Mouse (Mus musculus) MEL (cell line): ENCODE measurements at regions not wholly inside any gene's neighbourhood (a gene's known extent, or its start where the extent isn't known, plus 50 kb on each side); places are given as distances from the start of the nearest gene placed in this dataset.

ENCODE experiments used
- DNase-seq: peaks from one replicate; pipeline ENCODE4 v3.0.0; 2011; ENCODE audit warnings: low read depth, low spot score
- H3K27ac ChIP-seq: 2 replicates; pipeline ENCODE4 v1.5.1; 2012; ENCODE audit warnings: low read depth, mild to moderate bottlenecking, control low read depth, low read length, moderate library complexity; ENCODE audit not compliant: control insufficient read depth
- H3K27me3 ChIP-seq, 2 experiments: fragments of 150-350 bp in 1 of 2; sonication (generic) in 1 of 2; 2 replicates each; pipeline ENCODE4 v1.6.1; 2012; ENCODE audit warnings: low read length in 2 of 2, mild to moderate bottlenecking in 2 of 2, improper control_type of control experiment in 1 of 2, moderate library complexity in 1 of 2; ENCODE audit not compliant: insufficient read depth in 2 of 2, control insufficient read depth in 1 of 2
- H3K36me3 ChIP-seq, 2 experiments: 2 replicates each; pipeline ENCODE4 v1.6.1; 2012 to 2014; ENCODE audit warnings: low read length in 2 of 2, improper control_type of control experiment in 1 of 2, inconsistent platforms in 1 of 2, mild to moderate bottlenecking in 1 of 2; ENCODE audit not compliant: insufficient read depth in 2 of 2, control insufficient read depth in 1 of 2
- H3K4me1 ChIP-seq, 2 experiments: fragments of 150-350 bp in 1 of 2; sonication (generic) in 1 of 2; 2 replicates each; pipeline ENCODE4 v1.6.1; 2012; ENCODE audit warnings: low read length in 2 of 2, improper control_type of control experiment in 1 of 2, mild to moderate bottlenecking in 1 of 2; ENCODE audit not compliant: insufficient read depth in 2 of 2, control insufficient read depth in 1 of 2
- H3K4me3 ChIP-seq, 2 experiments: fragments of 150-350 bp in 1 of 2; sonication (generic) in 1 of 2; 2 replicates each; pipeline ENCODE4 v1.5.1; 2012; ENCODE audit warnings: low read depth in 2 of 2, low read length in 2 of 2, mild to moderate bottlenecking in 2 of 2, moderate library complexity in 2 of 2, control low read depth in 1 of 2, improper control_type of control experiment in 1 of 2; ENCODE audit not compliant: control insufficient read depth in 1 of 2, insufficient read depth in 1 of 2
- H3K79me2 ChIP-seq: 2 replicates; pipeline ENCODE4 v1.6.1; 2012; ENCODE audit warnings: mild to moderate bottlenecking, low read length, moderate library complexity; ENCODE audit not compliant: control insufficient read depth, poor library complexity, insufficient read depth
- H3K9ac ChIP-seq: 2 replicates; pipeline ENCODE4 v1.6.1; 2012; ENCODE audit warnings: low read depth, mild to moderate bottlenecking, control low read depth, low read length, moderate library complexity; ENCODE audit not compliant: control insufficient read depth, poor library complexity, severe bottlenecking
- H3K9me3 ChIP-seq: fragments of 150-350 bp; sonication (generic); replicated peaks from 2 replicates; pipeline ENCODE4 v1.6.1; 2012; ENCODE audit warnings: mild to moderate bottlenecking, low read length, improper control_type of control experiment, moderate library complexity; ENCODE audit not compliant: insufficient read depth
- BHLHE40 ChIP-seq: IDR thresholded peaks from 2 replicates; pipeline ENCODE4 v1.6.1; 2012; ENCODE audit warnings: low read depth, mild to moderate bottlenecking, inconsistent platforms, low read length, improper control_type of control experiment, borderline replicate concordance
- CHD2 ChIP-seq: IDR thresholded peaks from 2 replicates; pipeline ENCODE4 v1.6.1; 2011; ENCODE audit warnings: low read length, improper control_type of control experiment
- E2F4 ChIP-seq: IDR thresholded peaks from 2 replicates; pipeline ENCODE4 v1.6.1; 2011; ENCODE audit warnings: low read depth, low read length, improper control_type of control experiment, borderline replicate concordance
- ETS1 ChIP-seq: IDR thresholded peaks from 2 replicates; pipeline ENCODE4 v1.6.1; 2012; ENCODE audit warnings: low read depth, mild to moderate bottlenecking, inconsistent platforms, low read length, improper control_type of control experiment, moderate library complexity
- GABPA ChIP-seq: IDR thresholded peaks from 2 replicates; pipeline ENCODE4 v1.6.1; 2012; ENCODE audit warnings: low read depth, mild to moderate bottlenecking, inconsistent platforms, low read length, improper control_type of control experiment, moderate library complexity
- GATA1 ChIP-seq: IDR thresholded peaks from 2 replicates; pipeline ENCODE4 v1.6.1; 2011; ENCODE audit warnings: low read depth, low read length, improper control_type of control experiment
- HCFC1 ChIP-seq: IDR thresholded peaks from 2 replicates; pipeline ENCODE4 v1.6.1; 2012; ENCODE audit warnings: low read depth, mild to moderate bottlenecking, inconsistent platforms, low read length, improper control_type of control experiment, moderate library complexity
- MAX ChIP-seq: IDR thresholded peaks from 2 replicates; pipeline ENCODE4 v1.6.1; 2011; ENCODE audit warnings: low read length, improper control_type of control experiment
- MAZ ChIP-seq: IDR thresholded peaks from 2 replicates; pipeline ENCODE4 v1.6.1; 2012; ENCODE audit warnings: low read depth, mild to moderate bottlenecking, inconsistent platforms, low read length, improper control_type of control experiment
- MYC ChIP-seq: IDR thresholded peaks from 2 replicates; pipeline ENCODE4 v1.6.1; 2011; ENCODE audit warnings: low read depth, mild to moderate bottlenecking, low read length, improper control_type of control experiment, moderate library complexity
- NELFE ChIP-seq: IDR thresholded peaks from 2 replicates; pipeline ENCODE4 v1.6.1; 2011; ENCODE audit warnings: low read depth, low read length, improper control_type of control experiment
- POLR2AphosphoS5 ChIP-seq: IDR thresholded peaks from 2 replicates; pipeline ENCODE4 v1.6.1; 2012; ENCODE audit warnings: low read depth, borderline replicate concordance, mild to moderate bottlenecking, inconsistent platforms, low read length, moderate library complexity, mixed read lengths
- RAD21 ChIP-seq: IDR thresholded peaks from 2 replicates; pipeline ENCODE4 v1.6.1; 2011; ENCODE audit warnings: mild to moderate bottlenecking, low read depth, low read length, improper control_type of control experiment
- TAL1 ChIP-seq: IDR thresholded peaks from 2 replicates; pipeline ENCODE4 v1.6.1; 2012; ENCODE audit warnings: mild to moderate bottlenecking, inconsistent platforms, low read length, moderate library complexity, mixed read lengths
- TBP ChIP-seq: IDR thresholded peaks from 2 replicates; pipeline ENCODE4 v1.8.0; 2011; ENCODE audit warnings: low read depth, low read length, improper control_type of control experiment
- TCF12 ChIP-seq: IDR thresholded peaks from 2 replicates; pipeline ENCODE4 v1.6.1; 2014; ENCODE audit warnings: low read depth, mild to moderate bottlenecking, inconsistent platforms, low read length, improper control_type of control experiment, moderate library complexity
- USF1 ChIP-seq: IDR thresholded peaks from 2 replicates; pipeline ENCODE4 v1.6.1; 2014; ENCODE audit warnings: low read depth, mild to moderate bottlenecking, inconsistent platforms, low read length, improper control_type of control experiment, moderate library complexity
- USF2 ChIP-seq, 2 experiments: IDR thresholded peaks; 2 replicates each; pipeline ENCODE4 v1.6.1; 2011 to 2012; ENCODE audit warnings: improper control_type of control experiment in 2 of 2, low read length in 2 of 2, borderline replicate concordance in 1 of 2, inconsistent platforms in 1 of 2, low read depth in 1 of 2, mild to moderate bottlenecking in 1 of 2; ENCODE audit not compliant: insufficient read depth in 1 of 2
- ZC3H11A ChIP-seq: IDR thresholded peaks from 2 replicates; pipeline ENCODE4 v1.6.1; 2012; ENCODE audit warnings: low read depth, mild to moderate bottlenecking, inconsistent platforms, low read length, improper control_type of control experiment
- ZMIZ1 ChIP-seq: IDR thresholded peaks from 2 replicates; pipeline ENCODE4 v1.6.1; 2012; ENCODE audit warnings: low read depth, mild to moderate bottlenecking, inconsistent platforms, low read length, improper control_type of control experiment, moderate library complexity

GRCm38 (mm10) chr3:38652985-38653685, 168.5 kb upstream of the Ankrd50 start:
- H3K4me1 ChIP-seq: no peaks in the 10 kb centered on the region
- no peak overlapping the region for H3K9ac ChIP-seq
- TF ChIP-seq USF2 (IDR thresholded peaks at IDR 0.05; ENCODE audit: borderline replicate concordance in 1 of 2, insufficient read depth in 1 of 2, low read depth in 1 of 2, low read length in 2 of 2): no peak
- TF ChIP-seq USF1: no peak
- TF ChIP-seq HCFC1: no peak
- no peak for TF ChIP-seq TAL1
- TF ChIP-seq GATA1: no peak
- no peak for TF ChIP-seq MYC
- TF ChIP-seq ZMIZ1: no peak
- TF ChIP-seq ZC3H11A: no peak
- TF ChIP-seq GABPA: no peak
- TF ChIP-seq ETS1: no peak
- no peaks in the 10 kb centered on the region for H3K79me2 ChIP-seq
- no peaks in the 10 kb centered on the region for H3K27me3 ChIP-seq
- no peak for DNase-seq
- no peaks in the 10 kb centered on the region for H3K9me3 ChIP-seq
- H3K27ac ChIP-seq: no peak overlapping the region
- no peaks in the 10 kb centered on the region for H3K36me3 ChIP-seq
- no peak overlapping the region for H3K4me3 ChIP-seq

- Histone ChIP-seq H3K36me3 (no peaks in the 10 kb centered on the region), H3K4me3 (no peak overlapping the region), H3K9me3 (no peaks in the 10 kb centered on the region), H3K27ac (no peak overlapping the region), H3K27me3 (no peaks in the 10 kb centered on the region), H3K4me1 (no peaks in the 10 kb centered on the region), H3K9ac (no peak overlapping the region), H3K79me2 (no peaks in the 10 kb centered on the region)
- DNase-seq: no peak
- TF ChIP-seq MYC: no peak
- TF ChIP-seq NELFE: no peak
- TF ChIP-seq ZMIZ1: no peak
- no peak for TF ChIP-seq TBP
Observed at GRCm38 (mm10) chr3:38650176-38650575, 165.5 kb upstream of the Ankrd50 start.

GRCm38 (mm10) chr3:38648633-38649032, 164.0 kb upstream of the Ankrd50 start:
- H3K9me3 ChIP-seq: no peaks in the 10 kb centered on the region
- H3K4me1 ChIP-seq: no peaks in the 10 kb centered on the region
- no peak overlapping the region for H3K27ac ChIP-seq
- H3K36me3 ChIP-seq: no peaks in the 10 kb centered on the region
- no peaks in the 10 kb centered on the region for H3K27me3 ChIP-seq
- no peak overlapping the region for H3K4me3 ChIP-seq
- no peaks in the 10 kb centered on the region for H3K79me2 ChIP-seq
- no peak overlapping the region for H3K9ac ChIP-seq
- no peak for DNase-seq
- TF ChIP-seq MAX: no peak
- no peak for TF ChIP-seq BHLHE40
- no peak for TF ChIP-seq GABPA
- TF ChIP-seq ETS1: no peak
- TF ChIP-seq CHD2: no peak
- TF ChIP-seq TCF12: no peak
- TF ChIP-seq POLR2AphosphoS5: no peak
- no peak for TF ChIP-seq E2F4
- TF ChIP-seq MAZ: no peak
- no peak for TF ChIP-seq RAD21
